Mouse (Mus musculus): ENCODE results near the gene Ldlrad1. TPM values are rescaled to one million over a fixed set of nuclear protein-coding genes. Genes with fewer than 3 reads are reported as not detected.

Gene Ldlrad1
- total and polyA plus RNA-seq, 3 experiments, result 2.1 TPM; not detected in 2

DNA sequence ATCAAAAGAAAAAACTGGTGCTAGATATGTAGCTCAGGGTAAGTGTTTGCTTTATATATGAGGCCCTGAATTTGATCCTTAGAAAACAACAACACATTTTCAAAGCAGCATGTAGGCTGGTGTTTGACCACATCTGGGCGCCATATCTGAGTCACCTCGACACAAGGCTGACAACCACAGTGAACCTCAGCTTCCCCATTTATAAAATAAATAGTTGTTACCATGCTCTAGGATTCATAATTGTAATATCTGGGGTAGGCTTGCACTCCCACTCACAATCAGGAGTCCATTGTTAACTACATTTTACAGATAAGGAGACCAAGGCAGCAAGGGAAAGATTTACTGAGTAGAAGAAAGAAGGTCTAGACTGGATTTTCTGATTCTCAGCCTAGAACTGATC lies 17.3 kb downstream of the Ldlrad1 start:
- no peaks in the 10 kb centered on the region for H3K79me2 ChIP-seq (replicated peaks; ENCODE audit: control insufficient read depth, insufficient read depth, low read length)
- no peak for DNase-seq
- intact Hi-C loops (cut with DNase I), result no loop called here
- no peaks in the 10 kb centered on the region; the same call in 1 of the 2 replicates for H3K4me1 ChIP-seq (ENCODE audit: control insufficient read depth, insufficient read depth, low read length)
- 84% methylated on average over 2 of the region's 2 CpGs for WGBS
- TF ChIP-seq POLR2A (IDR thresholded peaks at IDR 0.05; ENCODE audit: insufficient read depth, low read depth, low read length), result no peak
- no peak for TF ChIP-seq EP300 (IDR thresholded peaks at IDR 0.05; ENCODE audit: insufficient read depth, low read depth, low read length)
- TF ChIP-seq CTCF (IDR thresholded peaks at IDR 0.05), result no peak
- H3K9ac ChIP-seq (ENCODE audit: low read depth, low read length), result no peak overlapping the region
- H3K27me3 ChIP-seq (ENCODE audit: control insufficient read depth, insufficient read depth, low read length), result no peaks in the 10 kb centered on the region
- no peaks in the 10 kb centered on the region for H3K36me3 ChIP-seq (ENCODE audit: control insufficient read depth, insufficient read depth, low read length)
- H3K4me3 ChIP-seq, result no peak overlapping the region
- no peak overlapping the region for H3K27ac ChIP-seq

GRCm38 (mm10) chr4:107232219-107232618 lies 23.2 kb downstream of the Ldlrad1 start:
- no peak for DNase-seq
- no peaks in the 10 kb centered on the region for H3K36me3 ChIP-seq (ENCODE audit: control insufficient read depth, insufficient read depth, low read length)
- H3K4me3 ChIP-seq, result no peak overlapping the region
- H3K27ac ChIP-seq, result no peak overlapping the region
- no peak overlapping the region for H3K9ac ChIP-seq (ENCODE audit: low read depth, low read length)
- no peaks in the 10 kb centered on the region for H3K4me1 ChIP-seq (ENCODE audit: control insufficient read depth, insufficient read depth, low read length)
- no peaks in the 10 kb centered on the region for H3K27me3 ChIP-seq (ENCODE audit: control insufficient read depth, insufficient read depth, low read length)
- 59% methylated on average over 3 of the region's 3 CpGs for WGBS
- TF ChIP-seq POLR2A (IDR thresholded peaks at IDR 0.05; ENCODE audit: insufficient read depth, low read depth, low read length) (no peak), CTCF (IDR thresholded peaks at IDR 0.05) (no peak), EP300 (IDR thresholded peaks at IDR 0.05; ENCODE audit: insufficient read depth, low read depth, low read length) (no peak)
- intact Hi-C loops (cut with DNase I), result no loop called here
- no peaks in the 10 kb centered on the region for H3K79me2 ChIP-seq (replicated peaks; ENCODE audit: control insufficient read depth, insufficient read depth, low read length)

GRCm38 (mm10) chr4:107238253-107238652 lies 29.3 kb downstream of the Ldlrad1 start:
- no peaks in the 10 kb centered on the region for H3K27me3 ChIP-seq (ENCODE audit: control insufficient read depth, insufficient read depth, low read length)
- WGBS, result 75% methylated on average over 2 of the region's 2 CpGs
- DNase-seq, result no peak
- H3K79me2 ChIP-seq (replicated peaks; ENCODE audit: control insufficient read depth, insufficient read depth, low read length), result no peaks in the 10 kb centered on the region
- TF ChIP-seq POLR2A (IDR thresholded peaks at IDR 0.05; ENCODE audit: insufficient read depth, low read depth, low read length) (no peak), EP300 (IDR thresholded peaks at IDR 0.05; ENCODE audit: insufficient read depth, low read depth, low read length) (no peak), CTCF (IDR thresholded peaks at IDR 0.05) (no peak)
- intact Hi-C loops (cut with DNase I), result no loop called here
- H3K27ac ChIP-seq, result no peak overlapping the region
- no peaks in the 10 kb centered on the region for H3K4me1 ChIP-seq (ENCODE audit: control insufficient read depth, insufficient read depth, low read length)
- H3K9ac ChIP-seq (ENCODE audit: low read depth, low read length), result no peak overlapping the region
- H3K36me3 ChIP-seq (ENCODE audit: control insufficient read depth, insufficient read depth, low read length), result no peaks in the 10 kb centered on the region
- no peak overlapping the region for H3K4me3 ChIP-seq

DNA sequence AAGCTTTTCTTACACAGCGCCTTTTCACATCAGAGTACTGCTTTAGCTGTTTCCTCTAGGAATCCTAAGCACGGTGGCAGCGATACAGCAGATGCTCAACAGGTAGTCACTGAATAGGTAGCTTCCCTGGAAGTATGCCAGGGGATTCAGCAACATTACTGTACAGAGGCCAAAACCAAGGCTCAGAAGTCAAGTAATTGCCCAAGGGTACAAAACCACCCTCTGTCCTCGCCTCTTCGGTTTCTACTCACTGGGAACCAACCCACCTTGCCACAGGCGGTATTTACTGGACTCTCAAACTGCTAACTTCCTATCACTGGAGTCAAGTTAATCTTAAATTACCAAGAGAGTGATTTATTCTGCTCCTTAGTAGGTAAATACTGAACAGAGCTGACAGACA lies 31.2 kb downstream of the Ldlrad1 start:
- H3K4me1 ChIP-seq (ENCODE audit: control insufficient read depth, insufficient read depth, low read length), result no peaks in the 10 kb centered on the region; the same call in none of the 2 replicates
- H3K36me3 ChIP-seq (ENCODE audit: control insufficient read depth, insufficient read depth, low read length), result no peaks in the 10 kb centered on the region

GRCm38 (mm10) chr4:107243365-107244333 lies 34.7 kb downstream of the Ldlrad1 start:
- no peak for DNase-seq
- WGBS, result 63% methylated on average over 6 of the region's 6 CpGs

More for the DNA sequence above, 31.2 kb downstream of the Ldlrad1 start:
- H3K79me2 ChIP-seq (replicated peaks; ENCODE audit: control insufficient read depth, insufficient read depth, low read length), result no peaks in the 10 kb centered on the region
- WGBS, result 98% methylated on average over 6 of the region's 6 CpGs
- no peak overlapping the region for H3K4me3 ChIP-seq
- intact Hi-C loops (cut with DNase I), result no loop called here
- H3K27me3 ChIP-seq (ENCODE audit: control insufficient read depth, insufficient read depth, low read length), result no peaks in the 10 kb centered on the region
- H3K9ac ChIP-seq (ENCODE audit: low read depth, low read length), result no peak overlapping the region
- H3K27ac ChIP-seq, result no peak overlapping the region
- no peak for DNase-seq
- no peak for TF ChIP-seq POLR2A (IDR thresholded peaks at IDR 0.05; ENCODE audit: insufficient read depth, low read depth, low read length)
- no peak for TF ChIP-seq CTCF (IDR thresholded peaks at IDR 0.05)

GRCm38 (mm10) chr4:107245368-107245767 lies 36.4 kb downstream of the Ldlrad1 start:
- 37% methylated on average over 2 of the region's 2 CpGs for WGBS
- no peaks in the 10 kb centered on the region; the same call in none of the 2 replicates for H3K4me1 ChIP-seq (ENCODE audit: control insufficient read depth, insufficient read depth, low read length)
- TF ChIP-seq CTCF (IDR thresholded peaks at IDR 0.05) (no peak), POLR2A (IDR thresholded peaks at IDR 0.05; ENCODE audit: insufficient read depth, low read depth, low read length) (no peak)

More at GRCm38 (mm10) chr4:107243365-107244333, 34.7 kb downstream of the Ldlrad1 start:
- intact Hi-C loops (cut with DNase I), result no loop called here
- H3K27ac ChIP-seq, result no peak overlapping the region
- no peaks in the 10 kb centered on the region for H3K79me2 ChIP-seq (replicated peaks; ENCODE audit: control insufficient read depth, insufficient read depth, low read length)
- no peaks in the 10 kb centered on the region for H3K27me3 ChIP-seq (ENCODE audit: control insufficient read depth, insufficient read depth, low read length)
- H3K4me1 ChIP-seq (ENCODE audit: control insufficient read depth, insufficient read depth, low read length), result no peaks in the 10 kb centered on the region; the same call in none of the 2 replicates
- TF ChIP-seq CTCF (IDR thresholded peaks at IDR 0.05) (no peak), EP300 (IDR thresholded peaks at IDR 0.05; ENCODE audit: insufficient read depth, low read depth, low read length) (no peak), POLR2A (IDR thresholded peaks at IDR 0.05; ENCODE audit: insufficient read depth, low read depth, low read length) (no peak)
- H3K4me3 ChIP-seq, result no peak overlapping the region
- H3K9ac ChIP-seq (ENCODE audit: low read depth, low read length), result no peak overlapping the region
- H3K36me3 ChIP-seq (ENCODE audit: control insufficient read depth, insufficient read depth, low read length), result no peaks in the 10 kb centered on the region

More at GRCm38 (mm10) chr4:107245368-107245767, 36.4 kb downstream of the Ldlrad1 start:
- H3K79me2 ChIP-seq (replicated peaks; ENCODE audit: control insufficient read depth, insufficient read depth, low read length), result no peaks in the 10 kb centered on the region
- intact Hi-C loops (cut with DNase I), result no loop called here
- H3K36me3 ChIP-seq (ENCODE audit: control insufficient read depth, insufficient read depth, low read length), result no peaks in the 10 kb centered on the region
- H3K9ac ChIP-seq (ENCODE audit: low read depth, low read length), result no peak overlapping the region
- H3K27me3 ChIP-seq (ENCODE audit: control insufficient read depth, insufficient read depth, low read length), result no peaks in the 10 kb centered on the region
- no peak for DNase-seq
- H3K4me3 ChIP-seq, result no peak overlapping the region
- H3K27ac ChIP-seq, result peak overlapping the region; percentile 8; the same call in 1 of the 2 replicates

Measured in heart, adult 2 months (tissue).